Mouse (Mus musculus): Measurements from ENCODE around the gene Lancl1. TPM values are rescaled to one million over a fixed set of nuclear protein-coding genes. Genes with fewer than 3 reads are reported as not detected.
A peak's percentile ranks its signal among the peaks of the same experiment; 100 is the strongest.

Gene Lancl1
- polyA plus RNA-seq, 1 experiment, result 135 TPM

DNA sequence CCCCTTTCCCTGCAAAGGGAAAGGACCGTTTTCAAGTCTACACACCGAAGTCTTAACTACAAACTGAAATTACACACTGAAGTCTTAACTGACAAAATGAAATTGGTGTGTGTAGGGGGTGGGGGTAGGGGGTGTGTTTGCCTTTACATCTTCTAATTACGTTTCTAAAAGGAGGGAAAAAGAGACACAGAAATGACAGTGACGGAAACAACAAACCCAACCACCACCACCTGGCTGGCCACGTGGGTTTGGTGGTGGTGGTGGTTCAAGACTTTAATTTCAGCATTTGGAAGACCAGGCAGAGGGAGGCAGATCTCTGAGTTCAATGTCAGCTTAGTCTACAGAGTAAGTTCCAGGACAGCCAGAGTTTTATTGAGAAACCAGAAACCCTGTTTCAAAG, 411 bp upstream of the Lancl1 start:
- no peaks in the 10 kb centered on the region for H3K27me3 ChIP-seq (ENCODE audit: control insufficient read depth, insufficient read depth, low read length)
- WGBS, result under 1% methylated on average over 5 of the region's 5 CpGs
- H3K4me3 ChIP-seq (ENCODE audit: control insufficient read depth, insufficient read depth, low read length), result peak overlapping the region; percentile 70
- no peak for DNase-seq
- no peaks in the 10 kb centered on the region for H3K36me3 ChIP-seq (ENCODE audit: control insufficient read depth, insufficient read depth, low read length)
- TF ChIP-seq POLR2A (IDR thresholded peaks at IDR 0.05; ENCODE audit: control insufficient read depth, extremely low read depth, insufficient read depth, low read length, poor library complexity), result no peak
- no peak for TF ChIP-seq CTCF (IDR thresholded peaks at IDR 0.05; ENCODE audit: borderline replicate concordance, control insufficient read depth, extremely low read depth, insufficient read depth, low read length, poor library complexity)
- 0 out of 2 replicates have a peak, but pooled peaks cover 3% of the 10 kb centered on the region for H3K4me1 ChIP-seq (replicated peaks; ENCODE audit: control insufficient read depth, insufficient read depth, low read length)
- H3K27ac ChIP-seq (ENCODE audit: control insufficient read depth, insufficient read depth, low read length), result no peak overlapping the region

DNA sequence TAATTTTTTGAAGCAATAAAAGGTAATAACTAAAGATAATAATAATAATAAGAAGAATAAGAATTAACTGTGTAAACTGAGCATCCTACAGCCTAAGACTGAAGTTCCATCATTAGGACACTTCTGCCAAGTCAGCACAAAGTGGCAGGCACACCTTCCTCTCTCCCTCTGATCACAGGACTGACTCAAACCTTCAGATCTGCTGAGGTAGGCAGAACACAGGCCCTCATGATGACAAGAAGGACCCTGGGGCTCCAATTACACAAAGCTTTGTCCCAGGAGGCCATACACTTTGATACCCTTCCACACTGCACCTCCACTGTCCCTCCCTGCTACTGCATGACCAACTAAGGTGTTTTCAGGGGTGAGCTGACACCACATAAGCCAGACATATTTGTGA, 1.5 kb downstream of the Lancl1 start:
- no peak overlapping the region for H3K27ac ChIP-seq (ENCODE audit: control insufficient read depth, insufficient read depth, low read length)
- DNase-seq, result no peak
- 0 out of 2 replicates have a peak, but pooled peaks cover 3% of the 10 kb centered on the region for H3K4me1 ChIP-seq (replicated peaks; ENCODE audit: control insufficient read depth, insufficient read depth, low read length)
- peaks cover 9% of the 10 kb centered on the region; the same call in 1 of the 2 replicates for H3K36me3 ChIP-seq (ENCODE audit: control insufficient read depth, insufficient read depth, low read length)
- no peak for TF ChIP-seq CTCF (IDR thresholded peaks at IDR 0.05; ENCODE audit: borderline replicate concordance, control insufficient read depth, extremely low read depth, insufficient read depth, low read length, poor library complexity)
- no peak for TF ChIP-seq POLR2A (IDR thresholded peaks at IDR 0.05; ENCODE audit: control insufficient read depth, extremely low read depth, insufficient read depth, low read length, poor library complexity)
- H3K27me3 ChIP-seq (ENCODE audit: control insufficient read depth, insufficient read depth, low read length), result no peaks in the 10 kb centered on the region
- H3K4me3 ChIP-seq (ENCODE audit: control insufficient read depth, insufficient read depth, low read length), result no peak overlapping the region

DNA sequence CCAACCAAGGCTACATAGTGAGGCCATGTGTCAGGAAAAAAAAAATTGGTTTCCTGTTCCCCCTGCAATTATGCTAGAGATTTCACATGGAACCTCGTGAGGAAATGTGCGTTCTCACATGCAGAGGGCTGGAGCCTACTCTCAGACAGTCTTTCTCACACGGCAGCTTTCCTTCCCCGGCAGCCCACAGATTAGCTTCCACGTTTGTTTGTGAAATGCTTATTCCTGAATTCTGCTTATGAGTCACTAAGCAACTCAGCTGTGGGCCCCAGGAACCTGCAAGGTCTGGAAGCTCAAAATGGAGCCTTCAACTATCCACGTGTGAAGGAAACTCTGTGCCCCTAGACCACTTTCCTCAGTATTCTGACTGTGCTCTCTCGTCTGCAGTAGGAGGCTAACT, 5.4 kb downstream of the Lancl1 start:
- H3K27ac ChIP-seq (ENCODE audit: control insufficient read depth, insufficient read depth, low read length), result no peak overlapping the region
- no peak for TF ChIP-seq POLR2A (IDR thresholded peaks at IDR 0.05; ENCODE audit: control insufficient read depth, extremely low read depth, insufficient read depth, low read length, poor library complexity)
- TF ChIP-seq CTCF (IDR thresholded peaks at IDR 0.05; ENCODE audit: borderline replicate concordance, control insufficient read depth, extremely low read depth, insufficient read depth, low read length, poor library complexity), result no peak
- H3K4me3 ChIP-seq (ENCODE audit: control insufficient read depth, insufficient read depth, low read length), result no peak overlapping the region
- no peak for DNase-seq
- H3K27me3 ChIP-seq (ENCODE audit: control insufficient read depth, insufficient read depth, low read length), result no peaks in the 10 kb centered on the region
- 0 out of 2 replicates have a peak, but pooled peaks cover 3% of the 10 kb centered on the region for H3K4me1 ChIP-seq (replicated peaks; ENCODE audit: control insufficient read depth, insufficient read depth, low read length)
- peaks cover 31% of the 10 kb centered on the region; the same call in 1 of the 2 replicates for H3K36me3 ChIP-seq (ENCODE audit: control insufficient read depth, insufficient read depth, low read length)
- 94% methylated on average over 7 of the region's 7 CpGs for WGBS

DNA sequence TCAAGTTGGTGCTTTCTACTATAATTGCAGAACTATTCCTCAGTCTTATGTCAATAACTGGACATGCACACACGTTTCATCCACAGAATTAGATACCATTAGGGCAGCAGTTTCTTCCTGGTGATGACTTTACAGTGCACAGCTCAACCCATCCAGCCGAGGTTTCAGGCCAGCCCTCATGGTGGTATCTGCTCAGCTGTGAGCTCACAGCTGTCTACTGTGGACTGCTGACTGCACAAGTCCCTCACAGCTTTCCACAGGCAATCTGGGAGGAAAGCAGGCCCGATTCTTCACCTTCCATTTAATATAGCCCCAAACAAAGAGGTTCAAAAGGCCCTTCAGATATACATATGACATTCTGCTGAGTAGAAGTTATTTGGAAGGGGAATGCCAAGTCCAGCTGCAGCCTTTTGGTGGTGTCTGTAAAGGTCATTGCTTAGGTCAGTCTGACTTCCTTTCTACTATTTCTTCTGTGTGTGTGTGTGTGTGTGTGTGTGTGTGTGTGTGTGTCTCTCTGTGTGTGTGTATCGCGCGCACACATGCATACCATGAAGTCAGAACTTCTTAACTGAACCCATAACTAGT, 11.7 kb downstream of the Lancl1 start:
- TF ChIP-seq CTCF (IDR thresholded peaks at IDR 0.05; ENCODE audit: borderline replicate concordance, control insufficient read depth, extremely low read depth, insufficient read depth, low read length, poor library complexity) (no peak), POLR2A (IDR thresholded peaks at IDR 0.05; ENCODE audit: control insufficient read depth, extremely low read depth, insufficient read depth, low read length, poor library complexity) (no peak)
- no peak for DNase-seq
- H3K27me3 ChIP-seq (ENCODE audit: control insufficient read depth, insufficient read depth, low read length), result no peaks in the 10 kb centered on the region
- no peaks in the 10 kb centered on the region for H3K4me1 ChIP-seq (replicated peaks; ENCODE audit: control insufficient read depth, insufficient read depth, low read length)
- H3K36me3 ChIP-seq (ENCODE audit: control insufficient read depth, insufficient read depth, low read length), result peaks cover 33% of the 10 kb centered on the region
- 93% methylated on average over 6 of the region's 6 CpGs for WGBS
- H3K27ac ChIP-seq (ENCODE audit: control insufficient read depth, insufficient read depth, low read length), result no peak overlapping the region
- no peak overlapping the region for H3K4me3 ChIP-seq (ENCODE audit: control insufficient read depth, insufficient read depth, low read length)

DNA sequence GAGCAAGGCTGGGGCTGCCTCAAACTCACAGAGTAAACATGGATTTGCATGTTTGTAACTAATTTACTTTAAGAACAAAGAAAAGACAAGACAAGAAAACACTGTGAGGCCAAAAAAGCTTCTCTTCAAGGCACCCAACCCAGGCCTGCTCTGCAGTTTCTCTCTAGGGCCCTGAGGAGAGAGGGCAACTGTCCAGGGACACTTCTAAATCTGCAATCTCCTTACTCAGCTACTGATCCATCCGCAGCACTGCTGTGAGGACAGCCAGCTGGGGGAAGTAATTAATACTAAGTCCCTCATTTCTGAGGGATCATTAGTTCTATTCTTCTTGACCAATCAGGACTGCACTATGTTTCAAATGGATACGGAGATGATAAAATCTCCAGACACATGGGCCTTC, 12.5 kb downstream of the Lancl1 start:
- H3K27ac ChIP-seq (ENCODE audit: control insufficient read depth, insufficient read depth, low read length), result no peak overlapping the region
- DNase-seq, result no peak
- WGBS, result 96% methylated on average over 2 of the region's 2 CpGs
- peaks cover 32% of the 10 kb centered on the region for H3K36me3 ChIP-seq (ENCODE audit: control insufficient read depth, insufficient read depth, low read length)
- no peak for TF ChIP-seq CTCF (IDR thresholded peaks at IDR 0.05; ENCODE audit: borderline replicate concordance, control insufficient read depth, extremely low read depth, insufficient read depth, low read length, poor library complexity)
- no peak for TF ChIP-seq POLR2A (IDR thresholded peaks at IDR 0.05; ENCODE audit: control insufficient read depth, extremely low read depth, insufficient read depth, low read length, poor library complexity)
- H3K4me3 ChIP-seq (ENCODE audit: control insufficient read depth, insufficient read depth, low read length), result no peak overlapping the region
- H3K27me3 ChIP-seq (ENCODE audit: control insufficient read depth, insufficient read depth, low read length), result no peaks in the 10 kb centered on the region
- H3K4me1 ChIP-seq (replicated peaks; ENCODE audit: control insufficient read depth, insufficient read depth, low read length), result no peaks in the 10 kb centered on the region

DNA sequence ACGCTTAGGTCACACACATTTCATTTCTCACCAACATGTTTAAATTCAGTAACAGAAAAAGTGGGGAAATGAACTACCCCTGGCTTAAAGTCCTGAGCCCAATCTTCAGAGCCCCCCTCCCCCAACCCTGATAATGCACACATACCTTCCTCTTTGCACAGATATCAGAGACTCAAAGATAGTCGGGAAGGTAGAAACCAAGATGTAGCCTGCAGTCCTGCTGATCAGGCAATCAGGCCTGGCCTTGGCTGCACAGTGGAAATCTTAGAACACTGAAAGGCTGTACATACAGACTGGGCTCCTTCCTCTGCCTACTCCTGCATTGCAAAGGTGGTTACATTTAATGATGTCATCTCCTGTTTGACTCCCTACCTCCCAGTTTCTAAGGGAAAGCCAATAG, 15.9 kb downstream of the Lancl1 start:
- TF ChIP-seq CTCF (IDR thresholded peaks at IDR 0.05; ENCODE audit: borderline replicate concordance, control insufficient read depth, extremely low read depth, insufficient read depth, low read length, poor library complexity) (no peak), POLR2A (IDR thresholded peaks at IDR 0.05; ENCODE audit: control insufficient read depth, extremely low read depth, insufficient read depth, low read length, poor library complexity) (no peak)
- Histone ChIP-seq H3K27me3 (ENCODE audit: control insufficient read depth, insufficient read depth, low read length) (no peaks in the 10 kb centered on the region), H3K27ac (ENCODE audit: control insufficient read depth, insufficient read depth, low read length) (no peak overlapping the region), H3K4me1 (replicated peaks; ENCODE audit: control insufficient read depth, insufficient read depth, low read length) (no peaks in the 10 kb centered on the region), H3K36me3 (ENCODE audit: control insufficient read depth, insufficient read depth, low read length) (peaks cover 12% of the 10 kb centered on the region), H3K4me3 (ENCODE audit: control insufficient read depth, insufficient read depth, low read length) (no peak overlapping the region)
- no peak for DNase-seq
- WGBS, result 93% methylated on average over 2 of the region's 2 CpGs

DNA sequence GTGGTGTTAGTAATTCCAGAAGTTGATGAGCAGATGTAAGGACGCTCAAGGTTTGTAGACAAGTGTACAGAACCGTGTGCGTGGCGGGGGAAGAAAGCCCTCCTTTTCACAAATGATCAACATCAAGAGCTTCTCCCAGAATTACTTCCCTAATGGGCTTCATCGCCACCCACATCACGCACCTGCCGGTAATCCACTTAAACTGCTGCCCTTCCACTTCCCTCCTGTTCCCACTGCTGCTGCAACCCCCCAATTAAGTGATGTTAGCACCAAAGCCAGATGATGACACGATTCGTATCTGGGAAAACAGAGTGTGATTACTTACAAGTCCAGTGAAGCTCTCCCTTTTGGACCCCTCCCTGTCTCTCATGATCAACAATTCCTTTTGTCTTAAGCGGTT, 16.6 kb downstream of the Lancl1 start:
- Histone ChIP-seq H3K27me3 (ENCODE audit: control insufficient read depth, insufficient read depth, low read length) (no peaks in the 10 kb centered on the region), H3K36me3 (ENCODE audit: control insufficient read depth, insufficient read depth, low read length) (peaks cover 6% of the 10 kb centered on the region; the same call in 1 of the 2 replicates), H3K27ac (ENCODE audit: control insufficient read depth, insufficient read depth, low read length) (no peak overlapping the region), H3K4me1 (replicated peaks; ENCODE audit: control insufficient read depth, insufficient read depth, low read length) (no peaks in the 10 kb centered on the region), H3K4me3 (ENCODE audit: control insufficient read depth, insufficient read depth, low read length) (no peak overlapping the region)
- no peak for TF ChIP-seq CTCF (IDR thresholded peaks at IDR 0.05; ENCODE audit: borderline replicate concordance, control insufficient read depth, extremely low read depth, insufficient read depth, low read length, poor library complexity)
- WGBS, result 99% methylated on average over 10 of the region's 10 CpGs
- DNase-seq, result no peak
